Mouse (Mus musculus) urinary bladder, postnatal 10 days (tissue): Measurements from ENCODE around the gene Mrpl19.

ENCODE experiments used
- DNase-seq: peaks from one replicate; pipeline ENCODE4 v3.0.0; 2022; ENCODE audit warnings: low spot score

Gene Mrpl19

GRCm38 (mm10) chr6:81929402-81929801 lies 36.4 kb downstream of the Mrpl19 start:
- no peak for DNase-seq

GRCm38 (mm10) chr6:81924304-81924703 lies 41.5 kb downstream of the Mrpl19 start:
- DNase-seq, result no peak

GRCm38 (mm10) chr6:81923523-81924142 lies 42.1 kb downstream of the Mrpl19 start, which contains the start of gene Gcfc2:
TSS of gene Gcfc2 (plus strand) at chr6:81923669.
- DNase-seq, result peak; percentile 81

GRCm38 (mm10) chr6:81912177-81912576 lies 53.6 kb downstream of the Mrpl19 start:
- no peak for DNase-seq

- no peak for DNase-seq
These were observed 54.0 kb downstream of the Mrpl19 start for GRCm38 (mm10) chr6:81911713-81912112.

- DNase-seq, result no peak
These were observed 54.5 kb downstream of the Mrpl19 start for GRCm38 (mm10) chr6:81911244-81911643.

- DNase-seq, result no peak
These were observed 55.4 kb downstream of the Mrpl19 start for GRCm38 (mm10) chr6:81910302-81910855.
